Mouse (Mus musculus) ovary, postnatal 10 days (tissue): ENCODE measurements around the gene Lmo1.
"Not testable (repeated sequence)": the region's sequence is repeated elsewhere in the genome, so short reads cannot be mapped to it uniquely, and the experiment has no call there.

Experiments used
- DNase-seq: peaks from one replicate; pipeline ENCODE4 v3.0.0; 2022; ENCODE audit warnings: low spot score

Gene Lmo1

DNA sequence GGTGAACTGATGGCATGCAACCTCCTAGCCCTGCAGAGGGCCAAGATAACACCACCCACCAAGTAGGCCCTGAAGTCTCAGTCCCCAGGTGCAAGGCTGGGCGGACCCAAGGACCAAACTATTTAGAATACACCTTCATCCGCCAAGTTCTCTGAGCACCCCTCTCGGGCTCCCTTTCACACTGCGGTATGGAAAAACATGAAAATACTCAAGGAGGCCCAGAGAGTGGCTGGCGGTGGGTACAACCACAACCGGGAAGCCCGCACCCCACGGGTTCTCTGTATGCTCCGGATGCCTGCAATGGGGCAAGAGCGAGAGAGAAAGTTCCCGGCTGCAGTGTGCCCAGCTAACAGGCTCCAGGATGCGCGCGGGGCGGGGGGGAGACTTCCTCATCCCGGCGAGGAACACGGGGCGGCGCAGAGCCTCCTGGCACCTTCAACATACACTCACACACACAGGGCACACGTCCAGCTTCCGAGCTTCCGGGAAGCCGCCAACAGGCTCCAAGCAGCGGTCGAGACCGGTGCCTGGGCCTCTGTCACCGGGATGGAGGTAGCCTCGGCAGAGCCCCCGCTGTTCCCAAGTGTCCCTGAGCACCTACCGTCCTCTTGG, 564 bp downstream of the Lmo1 start:
- DNase-seq: peak; percentile 11

DNA sequence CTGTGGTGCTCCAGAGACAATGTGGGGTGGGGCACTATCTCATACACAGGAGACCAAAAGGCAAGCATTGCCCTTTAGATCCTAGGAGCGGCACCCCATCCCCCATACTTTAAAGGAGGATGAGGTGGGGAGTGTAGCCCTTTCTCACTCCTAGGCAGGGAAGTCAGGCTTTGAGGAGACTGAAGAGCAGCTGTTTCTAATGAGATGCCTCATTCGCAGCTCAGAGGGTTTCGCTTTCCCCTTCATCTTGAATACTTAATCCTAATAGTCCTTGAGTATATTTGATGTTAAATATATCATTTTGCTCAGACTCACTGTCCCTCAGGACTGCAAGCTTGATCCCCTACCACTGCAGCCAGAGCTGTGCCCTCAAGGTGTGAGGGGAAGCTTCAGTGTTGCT, 3.1 kb downstream of the Lmo1 start:
- DNase-seq: no peak

DNA sequence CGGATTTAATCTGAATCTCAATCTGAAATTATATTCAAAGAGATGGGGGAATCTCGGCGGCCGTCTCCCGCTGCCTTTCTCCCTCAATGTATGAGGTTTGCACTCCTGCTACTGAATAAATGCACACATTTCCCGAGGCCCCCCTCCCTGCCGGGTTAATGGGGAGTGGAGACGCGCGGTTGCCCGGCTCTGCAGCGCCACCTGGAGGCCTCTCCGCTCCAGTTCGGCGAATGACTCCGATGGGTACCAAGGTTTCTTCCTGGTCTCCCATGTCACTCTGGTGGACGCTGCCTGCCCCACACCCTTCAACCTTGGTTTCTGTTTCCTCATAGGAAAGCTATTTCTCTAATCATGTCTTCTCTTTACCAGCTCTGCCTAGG, 4.6 kb downstream of the Lmo1 start:
- DNase-seq: peak; percentile 63

DNA sequence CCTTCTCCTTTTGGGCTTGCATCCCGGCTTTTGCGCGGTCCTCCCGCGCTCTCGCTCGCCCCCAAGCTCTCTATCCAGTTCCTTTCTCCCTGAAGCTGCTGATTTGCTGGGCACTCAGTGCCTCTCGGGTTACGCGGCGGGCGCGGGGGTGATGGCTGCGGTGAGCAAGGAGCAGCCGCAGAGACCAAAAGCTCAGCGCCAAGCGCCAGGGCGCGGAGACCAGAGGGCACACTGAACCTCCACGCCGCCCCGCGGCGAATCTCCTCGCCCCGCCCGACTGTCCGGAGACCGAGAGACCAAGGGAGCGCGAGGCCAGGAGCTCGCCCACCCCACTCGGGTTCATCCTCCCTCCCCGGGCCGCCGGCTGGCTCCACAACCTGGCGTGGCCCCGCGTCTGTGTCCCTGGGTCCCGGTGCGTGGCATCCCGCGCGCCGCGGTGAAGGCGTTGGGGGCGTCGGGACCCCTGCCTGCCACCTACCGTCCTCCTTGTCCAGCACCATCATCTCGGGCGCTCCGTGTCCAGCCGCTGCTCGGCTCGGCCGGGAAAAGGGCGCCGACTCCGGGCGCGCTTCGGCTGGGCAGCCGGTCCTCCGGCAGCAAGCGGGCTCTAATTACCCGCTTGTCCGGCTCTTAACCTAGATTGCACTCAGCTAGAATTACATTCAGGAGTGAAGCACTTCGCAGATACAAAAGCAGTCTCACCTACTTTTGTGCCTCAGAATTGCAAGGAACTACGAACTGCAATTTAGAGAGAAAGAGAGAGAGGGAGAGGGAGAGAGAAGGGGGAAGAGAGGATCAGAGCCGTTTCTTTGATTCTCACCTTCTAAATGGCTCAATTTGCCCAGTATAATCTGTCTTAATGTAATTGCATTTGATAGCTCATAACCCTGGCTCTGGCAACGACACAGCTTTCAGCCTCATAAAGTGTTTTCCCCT, 5.2 kb downstream of the Lmo1 start:
- DNase-seq: no peak

DNA sequence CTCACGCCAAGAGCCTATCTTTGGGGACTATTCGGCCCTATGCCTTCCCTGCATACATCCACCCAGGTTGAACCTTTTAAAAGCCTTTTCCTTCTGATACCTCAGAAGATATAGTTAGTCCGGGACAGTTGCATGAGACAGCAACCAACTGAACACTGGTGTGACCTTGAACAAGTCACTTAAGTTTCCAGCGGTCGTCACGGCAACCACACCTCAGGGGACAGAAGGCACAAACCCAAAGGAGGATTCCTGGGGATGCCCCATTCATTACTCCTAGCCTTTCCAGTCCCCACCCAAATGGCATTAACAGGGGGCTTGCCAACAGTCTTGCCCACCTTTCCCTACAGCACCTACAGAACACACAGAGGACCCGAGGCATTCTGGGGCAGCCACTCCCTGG, 6.3 kb downstream of the Lmo1 start:
- no peak for DNase-seq

DNA sequence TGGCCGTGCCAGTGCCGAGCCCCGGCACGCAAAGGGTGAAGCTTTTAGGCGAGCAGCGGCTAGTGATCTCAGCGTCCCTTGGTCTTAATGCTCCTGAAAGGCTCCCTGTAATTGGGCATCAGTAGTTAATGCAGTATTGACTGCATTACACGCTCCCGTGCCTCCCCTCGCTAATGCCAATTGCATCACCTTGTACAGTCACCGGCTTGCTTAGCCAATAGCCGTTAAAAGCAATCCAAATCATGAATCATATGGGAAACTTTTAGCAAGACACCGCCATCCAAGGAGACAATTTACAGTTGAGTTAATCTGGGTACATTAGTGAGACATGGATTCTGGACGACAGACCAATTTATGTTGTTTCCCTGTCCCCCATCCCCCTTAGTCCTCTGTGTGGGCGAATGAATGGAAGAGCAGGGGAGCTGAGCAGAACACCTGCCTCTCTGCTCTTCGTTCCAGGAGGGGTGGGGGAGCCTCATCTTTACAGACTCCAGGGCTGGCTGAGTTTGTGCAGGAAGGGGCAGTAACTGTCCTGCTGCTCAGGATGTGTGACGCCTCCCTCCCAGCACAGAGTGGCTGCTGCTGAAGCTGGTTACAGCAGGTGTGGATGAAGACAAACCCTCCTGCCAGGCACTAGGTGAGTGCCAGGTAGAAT, 8.9 kb downstream of the Lmo1 start:
- no peak for DNase-seq

DNA sequence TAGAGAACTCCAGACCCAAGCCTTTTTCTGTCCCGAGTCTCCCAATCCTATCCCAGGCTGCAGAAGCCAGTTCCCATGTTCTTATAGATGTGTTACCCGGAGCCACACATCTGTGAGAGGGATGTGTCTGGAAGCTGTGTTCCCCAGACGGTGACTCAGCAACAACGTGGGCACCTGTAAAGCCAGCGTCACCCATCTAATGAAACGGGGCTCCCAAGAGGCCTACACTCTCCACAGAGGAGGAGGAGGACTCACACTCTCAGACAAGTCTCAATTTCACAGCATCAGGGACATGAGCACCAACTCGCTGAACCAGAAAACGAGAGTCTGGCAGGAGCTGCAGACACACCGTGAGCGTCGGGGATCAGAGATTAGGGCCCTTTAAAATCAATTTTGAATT, 20.7 kb downstream of the Lmo1 start:
- no peak for DNase-seq

DNA sequence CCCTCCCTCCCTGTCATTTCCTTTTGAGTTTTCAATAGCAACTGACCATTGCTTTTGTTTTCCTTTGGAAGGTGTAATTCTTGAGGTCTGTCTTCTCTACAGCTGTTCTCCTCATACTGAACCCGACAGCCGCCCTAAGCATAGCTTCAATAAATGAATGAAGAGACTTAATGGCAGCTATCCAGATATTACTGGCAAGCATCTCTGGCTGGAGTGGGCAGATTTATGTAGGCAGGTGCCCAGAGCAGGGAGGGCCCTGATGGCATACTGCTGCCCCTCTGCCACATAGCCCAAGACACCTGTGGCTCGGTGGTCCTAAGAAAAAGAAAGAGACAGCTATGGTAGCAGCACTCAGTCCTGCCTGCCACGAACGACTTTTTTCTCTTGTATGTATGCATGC, 21.5 kb downstream of the Lmo1 start:
- no peak for DNase-seq

DNA sequence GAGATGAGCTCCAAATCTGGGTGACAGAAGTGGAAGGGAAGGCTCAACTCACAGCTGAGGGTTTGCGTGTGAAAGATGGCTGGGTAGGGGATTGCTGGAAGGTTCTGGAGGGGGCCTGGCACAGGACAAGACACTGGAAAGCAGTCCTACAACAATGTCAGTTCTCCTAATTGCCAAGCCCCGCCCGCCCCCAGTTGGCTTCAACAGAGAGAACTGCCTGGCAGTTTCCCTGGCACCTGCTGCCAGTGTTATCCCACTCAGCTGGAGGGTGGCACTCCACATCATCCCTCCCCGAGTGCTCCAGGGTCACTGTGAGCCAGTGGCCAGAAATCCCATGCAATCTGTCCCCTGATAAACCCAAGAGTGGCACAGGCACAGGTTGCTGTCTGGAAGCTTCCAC, 23.9 kb downstream of the Lmo1 start:
- no peak for DNase-seq

DNA sequence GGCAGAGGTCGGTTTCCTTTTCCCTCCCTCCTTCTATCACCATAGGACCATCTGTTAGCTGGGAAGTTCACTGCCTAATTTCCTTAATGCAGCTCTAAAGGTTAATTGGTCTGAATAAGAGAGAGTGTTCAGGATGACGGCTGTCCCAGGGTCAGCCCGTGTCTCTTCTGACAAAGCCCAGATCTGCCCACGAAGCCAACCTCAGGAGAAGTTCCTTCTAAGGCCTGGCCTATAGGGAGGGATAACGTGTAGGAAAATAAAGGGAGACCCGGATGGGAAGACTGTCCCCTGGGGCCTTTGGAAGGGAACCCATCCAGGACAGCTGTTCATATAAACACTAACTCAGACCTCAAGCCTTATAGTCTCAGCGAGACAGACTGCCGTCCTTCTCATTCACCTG, 29.8 kb downstream of the Lmo1 start:
- no peak for DNase-seq

DNA sequence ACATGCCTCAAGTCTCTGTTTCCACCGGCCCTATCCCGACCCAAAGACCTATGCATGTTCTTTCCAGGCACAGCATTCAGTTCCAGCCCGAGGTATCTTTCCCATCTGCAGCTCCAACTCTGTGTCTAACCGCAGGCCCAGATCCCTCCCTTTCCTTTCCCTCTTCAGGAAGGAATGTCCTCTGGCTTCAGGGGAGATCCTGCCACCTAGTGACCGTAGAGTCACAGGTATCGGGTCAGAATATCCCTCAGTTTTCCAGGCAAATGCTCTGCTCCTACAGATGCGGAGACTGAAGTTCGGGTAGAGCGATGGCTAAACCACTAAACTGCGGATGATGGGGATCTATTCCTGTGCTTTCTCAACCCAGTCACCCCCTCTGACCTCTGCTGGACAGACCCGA, 30.3 kb downstream of the Lmo1 start:
- no peak for DNase-seq

DNA sequence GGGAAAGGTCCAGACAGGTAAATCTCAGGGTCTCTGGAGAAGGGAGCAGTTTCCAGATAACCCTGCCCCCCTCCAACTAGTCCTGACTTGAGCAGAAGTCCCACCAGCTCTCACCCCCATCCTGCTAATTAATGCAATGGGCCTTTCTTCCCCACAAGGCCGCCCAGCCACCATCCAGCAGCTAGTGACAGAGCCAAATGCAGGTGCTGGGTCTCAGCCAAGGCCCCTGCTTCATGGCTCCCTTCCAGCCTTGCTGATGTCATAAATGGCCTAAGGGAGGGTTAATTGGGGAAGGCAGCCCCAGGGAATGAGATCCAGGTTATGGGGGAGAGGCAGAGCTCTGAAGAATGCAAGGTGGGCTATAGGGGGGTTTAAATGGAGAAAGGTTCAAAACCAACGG, 32.4 kb downstream of the Lmo1 start:
- DNase-seq: no peak

DNA sequence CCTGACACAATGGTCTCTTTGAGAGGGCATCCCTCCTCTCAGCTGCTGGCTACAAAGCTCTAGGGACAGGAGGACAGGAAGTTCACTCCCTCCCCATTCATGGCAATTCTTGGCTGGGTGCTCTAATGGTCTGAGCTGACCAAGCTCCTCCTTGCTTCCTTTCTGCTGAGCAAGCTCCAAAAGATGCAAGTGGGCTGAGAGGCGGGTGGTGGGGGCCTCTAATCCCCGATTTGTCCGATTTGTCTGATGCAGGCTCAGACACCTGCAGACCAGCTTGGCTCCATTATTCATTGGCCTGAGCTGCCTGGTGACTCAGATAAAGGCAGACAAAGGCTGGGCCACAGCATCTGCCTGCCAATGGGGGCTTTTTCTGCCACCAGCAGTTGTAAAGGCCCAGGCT, 33.3 kb downstream of the Lmo1 start:
- DNase-seq: no peak

DNA sequence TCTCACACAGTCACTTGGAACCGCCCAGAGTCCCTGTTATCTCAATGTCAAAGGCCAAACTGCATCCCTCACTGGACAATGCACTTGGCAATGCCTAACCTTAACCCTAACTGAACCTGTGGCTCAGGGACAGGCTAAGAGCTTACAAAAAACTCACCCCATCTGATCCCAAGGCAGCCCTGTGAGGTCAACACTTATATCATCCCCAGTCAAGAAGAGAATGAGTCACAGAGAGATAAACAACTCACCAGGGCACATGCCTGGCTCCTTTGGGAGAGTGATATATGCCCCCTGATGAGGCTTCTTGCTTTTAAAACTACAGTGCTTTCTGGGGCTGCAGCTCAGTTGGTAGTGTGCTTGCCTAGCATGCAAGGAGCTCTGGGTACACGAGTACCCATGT, 34.0 kb downstream of the Lmo1 start:
- no peak for DNase-seq

DNA sequence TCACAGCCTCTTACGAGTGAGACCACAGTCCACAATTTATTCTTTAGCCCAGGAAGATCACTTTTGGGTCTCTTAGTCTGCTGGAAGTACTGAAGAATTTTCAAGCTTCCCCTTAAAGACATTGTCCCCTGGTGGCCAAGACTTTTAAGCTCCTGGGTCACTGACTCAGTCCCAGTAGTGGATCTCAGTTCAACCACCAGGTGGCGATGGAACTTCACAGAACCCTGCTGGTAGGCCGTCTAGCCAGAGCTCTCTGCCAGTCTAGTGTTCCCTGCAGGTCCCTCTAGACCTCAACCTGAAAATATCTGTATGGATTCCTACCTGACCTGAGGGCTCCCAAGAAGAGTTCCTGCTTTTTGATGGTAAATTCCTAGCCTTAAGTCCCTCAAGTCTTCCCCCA, 35.6 kb downstream of the Lmo1 start:
- peak; percentile 71 for DNase-seq

DNA sequence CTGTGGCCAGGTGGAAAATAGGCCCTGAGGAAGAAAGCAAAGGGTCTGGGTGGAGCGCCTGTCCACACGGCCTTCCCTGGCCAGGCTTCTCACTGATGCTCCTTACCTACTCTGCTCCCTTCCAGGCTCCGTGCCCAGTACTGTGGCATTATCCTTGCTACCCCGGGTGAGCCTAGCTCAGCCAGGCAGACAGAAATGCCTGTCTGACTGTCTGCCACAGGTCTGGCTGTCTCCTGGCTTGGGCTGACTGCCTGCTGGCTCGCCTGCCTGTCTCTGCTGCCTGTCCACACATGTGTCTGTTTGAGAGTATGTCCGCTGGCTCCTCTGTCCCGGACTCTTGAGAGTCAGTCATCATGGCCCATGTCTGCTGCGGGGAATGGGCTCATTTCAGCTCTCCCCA, 37.6 kb downstream of the Lmo1 start:
- no peak for DNase-seq

DNA sequence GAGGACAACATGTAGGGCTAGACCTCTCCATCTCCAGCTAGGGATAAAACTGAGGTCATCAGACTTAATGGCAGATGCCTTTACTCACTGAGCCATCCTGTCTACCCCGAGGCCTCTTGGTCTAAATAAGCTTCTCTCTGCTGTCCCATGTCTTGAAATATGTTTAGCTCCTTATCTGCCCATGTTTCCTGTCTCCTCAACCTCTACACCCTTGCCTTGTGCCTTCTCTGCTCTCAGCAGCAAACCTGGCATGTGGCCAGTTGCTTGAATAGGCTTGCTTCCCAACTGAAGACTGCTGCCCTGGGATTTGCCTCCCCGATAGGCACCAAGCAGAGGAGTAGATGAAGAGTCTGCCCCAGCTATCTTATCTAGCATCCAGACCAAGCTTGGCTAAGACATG, 43.4 kb downstream of the Lmo1 start:
- DNase-seq: no peak

DNA sequence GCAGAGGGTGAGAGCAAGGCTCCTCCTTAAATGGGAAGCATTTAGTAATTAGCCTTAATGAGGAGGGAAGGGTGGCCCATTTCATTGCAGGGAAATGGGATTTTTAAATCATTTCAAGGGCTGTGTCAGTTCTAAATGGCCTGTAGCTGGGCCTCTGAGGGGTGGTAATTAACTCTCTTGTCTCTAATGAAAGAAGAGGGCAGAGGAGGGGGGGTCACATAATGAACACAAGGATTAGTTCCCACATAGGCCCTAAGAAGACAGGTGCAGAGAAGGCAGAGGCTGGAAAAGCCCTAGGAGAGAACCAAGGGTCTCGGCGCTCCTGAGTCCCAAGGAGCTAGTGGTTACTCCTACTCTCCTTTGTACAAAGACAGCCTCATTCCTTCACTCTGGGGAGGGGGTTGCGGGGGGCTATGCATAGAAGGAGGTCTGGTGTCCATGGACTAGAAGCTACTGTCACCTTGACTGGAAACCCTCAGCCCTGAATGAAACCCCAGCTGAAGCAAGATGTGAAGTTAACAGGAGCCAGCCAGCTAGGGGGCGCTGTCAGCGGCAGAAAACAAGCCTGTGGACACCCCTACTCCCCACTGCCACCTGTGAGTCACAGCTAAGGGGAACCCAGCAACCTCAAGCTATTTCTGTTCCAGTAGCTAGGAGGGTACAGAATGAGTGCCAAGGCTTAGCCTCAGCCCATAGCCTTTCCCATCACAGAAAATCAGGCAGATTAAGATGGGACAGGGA, 44.9 kb downstream of the Lmo1 start:
- DNase-seq: no peak

DNA sequence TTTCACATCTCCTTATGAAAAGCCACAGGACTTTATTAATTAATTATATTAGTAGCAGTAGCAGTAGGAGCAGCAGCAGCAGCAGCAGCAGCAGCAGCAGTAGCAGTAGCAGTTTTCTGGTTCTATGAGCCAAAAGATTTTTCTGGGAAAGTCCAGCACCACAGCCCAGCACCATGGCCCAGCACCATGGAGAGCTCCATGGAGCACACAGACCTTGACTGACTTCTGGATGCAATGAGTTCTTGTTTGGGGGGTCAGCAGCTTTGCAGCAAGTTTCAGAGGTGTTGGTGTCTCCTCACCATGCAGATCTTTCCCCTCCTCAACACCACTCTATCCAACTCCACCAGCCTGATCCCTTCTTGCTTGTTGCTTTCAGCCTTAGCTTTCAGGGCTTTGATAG, 45.6 kb downstream of the Lmo1 start:
- DNase-seq: no peak

DNA sequence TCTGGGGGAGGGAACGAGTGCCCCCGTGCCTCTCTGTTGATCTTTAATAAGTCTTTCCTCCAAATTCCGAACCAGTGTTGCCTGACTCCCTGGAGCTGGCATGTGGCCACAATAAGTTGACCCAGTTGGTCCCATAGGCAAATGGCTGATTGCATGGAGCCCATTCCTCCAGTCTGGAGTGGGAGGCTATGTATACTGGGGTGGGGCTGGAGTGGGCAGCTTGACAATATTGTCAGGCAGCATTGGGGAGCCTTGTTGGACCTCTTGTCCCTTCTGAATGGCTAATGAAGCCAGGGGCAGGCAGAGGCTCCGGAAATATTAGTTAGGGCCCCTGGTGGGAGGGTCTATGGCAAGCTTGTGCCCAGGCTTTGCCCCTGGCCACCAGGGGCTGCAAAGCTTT, 59.1 kb downstream of the Lmo1 start:
- DNase-seq: no peak

DNA sequence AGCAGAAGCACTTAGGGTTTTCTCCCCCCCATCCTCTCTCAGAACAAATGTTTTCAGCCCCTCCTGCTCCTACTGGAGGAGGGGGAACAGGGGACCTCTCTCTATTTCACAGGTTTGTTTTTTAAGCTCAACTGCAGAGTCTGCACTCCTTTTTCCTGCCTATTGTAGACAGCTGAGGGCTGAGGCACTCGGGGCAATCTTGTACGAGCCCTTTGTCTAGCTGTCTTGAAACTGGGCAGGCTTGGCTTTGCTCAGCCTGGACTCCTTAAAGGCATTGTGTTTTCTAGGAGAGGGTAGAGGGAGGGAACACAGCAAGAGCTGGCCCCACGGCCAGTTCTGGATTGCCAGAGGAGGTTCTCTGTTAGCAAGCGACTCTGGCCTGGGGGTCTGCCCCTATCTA, 59.5 kb downstream of the Lmo1 start:
- DNase-seq: not testable (repeated sequence)

DNA sequence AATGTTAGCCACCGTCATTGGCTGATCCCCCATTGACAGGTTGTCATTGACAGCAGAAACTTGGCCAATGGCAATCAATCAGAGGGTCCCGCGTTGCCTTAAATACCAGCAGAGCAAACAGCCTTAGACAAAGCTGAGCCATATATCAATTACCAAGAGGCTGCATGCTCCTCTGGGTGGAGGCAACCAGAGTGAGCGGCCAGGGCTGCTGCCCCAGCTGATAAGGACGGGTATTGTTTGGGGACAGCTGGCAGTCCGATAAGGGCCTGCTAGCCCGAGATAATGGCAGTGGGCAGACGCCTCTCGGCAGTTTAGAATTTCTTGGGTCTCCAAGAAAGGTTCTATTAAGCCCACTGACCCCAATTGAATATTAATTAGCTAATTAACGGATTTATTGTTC, 60.1 kb downstream of the Lmo1 start:
- no peak for DNase-seq

DNA sequence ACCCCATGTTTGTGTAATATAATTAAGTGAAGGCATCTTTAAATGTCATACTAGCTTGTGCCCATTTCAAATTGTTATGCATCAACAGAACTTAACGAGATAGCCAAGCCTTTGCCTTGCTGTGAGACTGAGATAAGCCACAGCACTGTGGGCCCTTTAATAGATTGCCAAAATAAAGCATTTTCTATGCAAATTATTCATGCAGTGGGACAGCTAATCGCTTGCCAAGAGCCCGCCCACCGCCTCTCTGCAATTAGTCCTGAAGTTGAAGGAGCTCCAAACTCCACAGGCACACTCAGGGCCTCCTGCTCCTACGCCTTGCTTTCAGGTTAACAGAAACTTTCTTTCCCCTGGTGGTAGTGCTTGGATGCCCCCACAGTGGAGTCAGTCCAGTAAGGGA, 64.0 kb downstream of the Lmo1 start:
- DNase-seq: no peak
